Mouse (Mus musculus) neural tube, embryonic 11.5 days (tissue): ENCODE measurements around the gene Fhl3. TPM values are rescaled to one million over a fixed set of nuclear protein-coding genes. Genes with fewer than 3 reads are reported as not detected.
A peak's percentile ranks its signal among the peaks of the same experiment; 100 is the strongest.

Experiments
- ATAC-seq: fragments of 200-750 bp; cut with Nextera tagmentation; 2 replicates; pipeline ENCODE4 v1.8.0; 2017; ENCODE audit warnings: moderate number of reproducible peaks, mild to moderate bottlenecking, moderate TSS enrichment, moderate library complexity; ENCODE audit not compliant: insufficient read depth, low FRiP score, low TSS enrichment
- DNase-seq: peaks from one replicate; pipeline ENCODE4 v3.0.0-alpha.2; 2015; ENCODE audit warnings: low spot score
- H3K27ac ChIP-seq: fragments of 300-500 bp; sonication (generic); 2 replicates; pipeline ENCODE4 v1.5.1; 2014; ENCODE audit warnings: low read depth, mild to moderate bottlenecking, low read length
- H3K27me3 ChIP-seq: fragments of 300-500 bp; sonication (generic); 2 replicates; pipeline ENCODE4 v1.6.1; 2014; ENCODE audit warnings: mild to moderate bottlenecking, low read length, mixed read lengths; ENCODE audit not compliant: control insufficient read depth, insufficient read depth
- H3K36me3 ChIP-seq: fragments of 300-500 bp; sonication (generic); 2 replicates; pipeline ENCODE4 v1.6.1; 2014; ENCODE audit warnings: mild to moderate bottlenecking, low read length, moderate library complexity, mixed read lengths; ENCODE audit not compliant: control insufficient read depth, insufficient read depth
- H3K4me1 ChIP-seq: fragments of 300-500 bp; sonication (generic); 2 replicates; pipeline ENCODE4 v1.6.1; 2014; ENCODE audit warnings: low read length, mixed read lengths; ENCODE audit not compliant: control insufficient read depth, insufficient read depth
- H3K4me2 ChIP-seq: fragments of 300-500 bp; sonication (generic); 2 replicates; pipeline ENCODE4 v1.6.1; 2014; ENCODE audit warnings: low read depth, mild to moderate bottlenecking, moderate library complexity
- H3K4me3 ChIP-seq: fragments of 300-500 bp; sonication (generic); 2 replicates; pipeline ENCODE4 v1.5.1; 2014; ENCODE audit warnings: low read depth, low read length
- H3K9ac ChIP-seq: fragments of 300-500 bp; sonication (generic); 2 replicates; pipeline ENCODE4 v1.6.1; 2014; ENCODE audit warnings: mild to moderate bottlenecking, low read length
- H3K9me3 ChIP-seq: fragments of 300-500 bp; sonication (generic); 2 replicates; pipeline ENCODE4 v1.6.1; 2016; ENCODE audit warnings: low read length; ENCODE audit not compliant: control insufficient read depth
- WGBS: fragments of 180-500 bp; shearing (Covaris S2); extraction: QIAGEN DNeasy Blood & Tissue Kit; methylation state at CpG from one replicate; pipeline ENCODE4 v1.1.7; 2014; 5-methylcytosine and 5-hydroxymethylcytosine counted together
- polyA plus RNA-seq: library from polyadenylated mRNA; unstranded; fragments of >200 nt; fragmentation: Nextera tagmentation; extraction: Ambion mirVana; gene quantifications from 2 replicates; pipeline ENCODE4 v1.2.1, GENCODE M21; 2014

Gene Fhl3
- polyA plus RNA-seq, 1 experiment from 2014 or later: 6.2 TPM

DNA sequence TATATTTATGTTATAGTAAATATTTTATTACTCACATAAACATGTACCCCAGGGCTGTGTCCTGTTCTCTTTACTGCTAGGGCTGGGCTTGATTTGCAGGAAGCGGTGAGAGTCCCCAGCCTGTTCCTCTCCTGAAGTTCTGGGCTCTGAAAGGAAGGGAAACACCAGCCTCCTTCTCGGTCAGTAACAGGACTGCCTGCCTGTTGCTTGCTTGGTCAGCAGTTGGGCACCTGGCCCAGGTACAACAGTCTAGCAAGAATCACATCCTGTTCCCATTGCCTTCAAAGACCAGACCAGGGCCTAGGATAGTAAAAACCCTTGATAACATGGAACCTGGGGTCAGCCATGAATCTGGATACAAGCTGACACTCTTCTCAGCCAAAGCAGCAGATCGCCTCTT, 39.9 kb upstream of the Fhl3 start:
- H3K36me3 ChIP-seq: no peaks in the 10 kb centered on the region
- H3K9me3 ChIP-seq: no peaks in the 10 kb centered on the region
- H3K4me3 ChIP-seq: peak overlapping the region; percentile 17
- H3K4me1 ChIP-seq: peaks cover 21% of the 10 kb centered on the region
- ATAC-seq (no peak), DNase-seq (no peak)
- peak overlapping the region; percentile 36 for H3K4me2 ChIP-seq
- H3K27ac ChIP-seq: no peak overlapping the region
- H3K9ac ChIP-seq: no peak overlapping the region
- WGBS: 46% methylated on average over 3 of the region's 3 CpGs
- peaks cover 75% of the 10 kb centered on the region for H3K27me3 ChIP-seq

DNA sequence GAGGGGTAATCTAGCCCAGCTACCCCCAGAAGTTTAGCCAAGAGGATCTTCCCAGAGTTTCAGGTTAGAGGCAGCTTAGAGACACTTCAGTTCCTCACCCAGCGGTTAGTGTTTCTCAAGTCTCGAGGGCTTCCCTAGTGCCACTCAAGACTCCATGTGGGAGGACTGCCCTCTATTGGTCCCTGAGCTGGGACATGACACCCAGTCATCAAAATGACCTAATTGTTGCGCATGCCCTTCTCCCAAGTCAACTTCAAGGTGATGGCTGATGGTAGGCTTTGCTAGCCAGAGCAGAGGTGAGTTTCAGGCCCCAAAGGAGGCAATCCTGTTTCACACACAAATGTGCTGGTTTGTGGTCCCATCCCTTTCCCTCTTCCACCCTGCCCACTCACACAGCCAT, 37.5 kb upstream of the Fhl3 start:
- ATAC-seq: no peak
- Histone ChIP-seq H3K4me1 (peaks cover 26% of the 10 kb centered on the region), H3K9me3 (no peaks in the 10 kb centered on the region), H3K36me3 (no peaks in the 10 kb centered on the region), H3K4me3 (no peak overlapping the region), H3K27me3 (peaks cover 64% of the 10 kb centered on the region), H3K27ac (no peak overlapping the region), H3K9ac (no peak overlapping the region), H3K4me2 (0 out of 2 replicates have a peak overlapping the region, but pooled peaks have one; percentile 5)
- 53% methylated on average over 3 of the region's 3 CpGs for WGBS
- no peak for DNase-seq

DNA sequence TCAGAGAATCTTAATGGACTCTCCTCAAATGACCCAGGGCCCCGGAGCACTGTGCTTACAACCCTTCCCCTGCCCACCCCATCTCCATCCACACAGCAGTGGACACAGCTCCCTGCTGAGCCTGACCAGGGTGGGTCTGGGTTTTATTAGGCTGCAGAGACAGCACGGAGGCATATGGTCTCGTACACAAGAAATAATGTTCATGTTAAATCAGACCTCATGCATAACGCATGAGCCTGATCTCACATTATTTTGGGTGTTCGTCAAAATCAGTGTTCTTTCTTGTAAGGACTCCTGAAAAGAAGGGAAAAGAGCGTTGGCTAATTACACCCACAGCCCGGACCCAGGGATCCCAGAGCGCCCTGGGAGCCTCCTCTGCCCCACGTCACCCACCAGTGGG, 36.3 kb upstream of the Fhl3 start:
- H3K9me3 ChIP-seq: no peaks in the 10 kb centered on the region
- ATAC-seq (no peak), DNase-seq (peak; percentile 24)
- peaks cover 26% of the 10 kb centered on the region for H3K4me1 ChIP-seq
- no peaks in the 10 kb centered on the region for H3K36me3 ChIP-seq
- H3K27ac ChIP-seq: no peak overlapping the region
- WGBS: 51% methylated on average over 9 of the region's 9 CpGs
- H3K9ac ChIP-seq: no peak overlapping the region
- no peak overlapping the region for H3K4me3 ChIP-seq
- peaks cover 55% of the 10 kb centered on the region for H3K27me3 ChIP-seq
- 0 out of 2 replicates have a peak overlapping the region, but pooled peaks have one; percentile 12 for H3K4me2 ChIP-seq

DNA sequence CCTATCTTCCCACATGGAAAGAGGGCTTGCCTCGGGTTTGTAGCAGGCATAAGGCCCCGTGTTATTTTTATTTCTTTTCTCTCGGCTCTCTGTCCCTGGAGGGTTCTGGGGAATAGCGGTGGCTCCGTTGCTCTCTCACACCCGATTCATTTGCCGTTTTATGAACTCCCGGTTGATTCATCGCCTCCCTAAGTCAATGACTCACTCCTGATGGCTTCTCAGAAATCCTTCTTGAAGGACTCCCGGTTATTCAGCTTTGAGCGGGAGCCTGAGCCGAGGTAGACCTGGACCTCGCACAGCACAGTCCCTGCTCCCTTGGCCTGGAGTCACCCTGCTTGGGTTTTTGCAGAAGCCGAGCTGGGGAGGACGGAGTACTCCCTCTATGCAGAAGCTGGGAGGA, 35.9 kb upstream of the Fhl3 start:
- Histone ChIP-seq H3K27me3 (peaks cover 50% of the 10 kb centered on the region), H3K36me3 (no peaks in the 10 kb centered on the region), H3K4me1 (peaks cover 22% of the 10 kb centered on the region), H3K9me3 (no peaks in the 10 kb centered on the region), H3K4me3 (no peak overlapping the region), H3K9ac (no peak overlapping the region), H3K27ac (no peak overlapping the region), H3K4me2 (0 out of 2 replicates have a peak overlapping the region, but pooled peaks have one; percentile 12)
- WGBS: 67% methylated on average over 15 of the region's 15 CpGs
- no peak for ATAC-seq
- DNase-seq: no peak

DNA sequence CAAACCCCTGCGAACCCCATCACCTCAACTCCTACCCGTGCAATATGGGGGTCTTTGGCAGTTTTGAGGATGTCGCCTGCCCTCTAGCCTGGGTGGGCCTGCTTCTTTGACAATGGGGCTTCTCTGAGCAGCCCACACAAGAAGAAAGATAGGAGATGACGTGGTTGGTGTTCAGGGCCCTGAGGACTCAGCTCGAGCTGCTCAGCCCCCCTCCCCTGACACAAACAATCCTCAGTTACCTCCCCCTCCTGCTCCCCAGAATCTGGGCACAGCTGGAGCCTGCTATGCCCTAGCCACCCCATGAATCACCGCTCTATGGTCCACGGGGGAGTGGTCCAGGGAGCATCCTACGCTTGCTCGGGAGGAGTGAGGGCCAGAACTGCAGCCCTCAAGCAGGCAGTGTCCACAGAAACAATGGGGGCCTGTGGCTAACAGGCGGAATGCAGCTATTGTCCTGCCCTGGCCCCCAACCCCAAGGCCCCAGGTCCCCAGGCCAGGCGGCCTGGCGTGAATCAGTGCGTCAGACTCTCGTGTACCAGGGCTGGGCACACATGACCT, 32.9 kb upstream of the Fhl3 start:
- Histone ChIP-seq H3K27me3 (peaks cover 38% of the 10 kb centered on the region), H3K4me2 (peak overlapping the region; percentile 22; the same call in 1 of the 2 replicates), H3K9me3 (no peaks in the 10 kb centered on the region), H3K36me3 (no peaks in the 10 kb centered on the region), H3K9ac (peak overlapping the region; percentile 32; the same call in 1 of the 2 replicates), H3K4me3 (no peak overlapping the region), H3K4me1 (peaks cover 32% of the 10 kb centered on the region), H3K27ac (peak overlapping the region; percentile 90)
- DNase-seq (peak; percentile 56), ATAC-seq (peak; percentile 64)
- 14% methylated on average over 14 of the region's 14 CpGs for WGBS

DNA sequence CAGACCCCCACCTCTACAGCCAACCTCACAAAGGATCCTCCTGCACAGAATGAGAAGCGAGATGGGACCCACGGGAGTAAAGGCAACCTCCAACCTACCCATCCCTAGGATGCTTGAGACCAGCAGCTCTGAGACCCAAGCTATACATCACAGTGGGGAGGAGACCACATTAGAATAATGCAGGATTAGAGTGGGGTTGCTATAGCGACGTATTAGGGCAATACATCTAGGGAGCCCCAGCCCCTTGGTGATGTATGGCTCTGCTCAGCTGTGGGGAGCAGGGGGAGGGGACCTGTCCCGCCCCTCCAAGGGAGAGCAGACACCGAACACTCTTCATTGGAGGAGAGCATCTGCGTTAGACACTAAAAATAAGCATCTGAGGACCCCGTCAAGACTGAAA, 32.4 kb upstream of the Fhl3 start:
- DNase-seq: peak; percentile 72
- H3K4me1 ChIP-seq: peaks cover 37% of the 10 kb centered on the region
- peaks cover 36% of the 10 kb centered on the region for H3K27me3 ChIP-seq
- no peaks in the 10 kb centered on the region for H3K9me3 ChIP-seq
- WGBS: 4% methylated on average over 8 of the region's 8 CpGs
- H3K4me2 ChIP-seq: peak overlapping the region; percentile 22; the same call in 1 of the 2 replicates
- no peak overlapping the region; the same call in 1 of the 2 replicates for H3K4me3 ChIP-seq
- H3K36me3 ChIP-seq: no peaks in the 10 kb centered on the region
- H3K9ac ChIP-seq: peak overlapping the region; percentile 32; the same call in 1 of the 2 replicates
- H3K27ac ChIP-seq: peak overlapping the region; percentile 90
- ATAC-seq: peak; percentile 81

DNA sequence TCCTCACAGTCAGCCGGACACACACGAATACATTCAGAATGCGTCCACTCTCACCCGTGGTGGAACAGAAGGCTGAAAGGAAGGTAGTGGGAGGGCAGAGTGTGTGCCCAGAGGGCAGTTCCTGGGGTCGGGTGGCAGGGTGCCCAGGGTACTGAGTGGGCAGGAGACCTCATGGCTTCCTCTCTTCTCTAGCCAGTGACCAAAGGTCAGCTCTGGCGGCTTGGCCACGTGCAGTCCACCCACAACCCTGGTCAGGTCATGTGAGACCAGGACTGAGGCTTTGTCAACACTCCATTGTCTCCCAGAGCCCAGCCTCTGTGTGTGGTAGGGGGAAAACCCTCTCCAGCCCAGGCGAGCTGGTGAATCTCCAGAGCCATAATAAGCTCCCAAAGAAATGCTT, 30.3 kb upstream of the Fhl3 start:
- Histone ChIP-seq H3K4me3 (no peak overlapping the region), H3K36me3 (no peaks in the 10 kb centered on the region), H3K9ac (no peak overlapping the region), H3K27ac (no peak overlapping the region), H3K27me3 (peaks cover 33% of the 10 kb centered on the region), H3K4me1 (peaks cover 34% of the 10 kb centered on the region), H3K4me2 (no peak overlapping the region), H3K9me3 (no peaks in the 10 kb centered on the region)
- DNase-seq (peak; percentile 11), ATAC-seq (no peak)
- 70% methylated on average over 8 of the region's 8 CpGs for WGBS

DNA sequence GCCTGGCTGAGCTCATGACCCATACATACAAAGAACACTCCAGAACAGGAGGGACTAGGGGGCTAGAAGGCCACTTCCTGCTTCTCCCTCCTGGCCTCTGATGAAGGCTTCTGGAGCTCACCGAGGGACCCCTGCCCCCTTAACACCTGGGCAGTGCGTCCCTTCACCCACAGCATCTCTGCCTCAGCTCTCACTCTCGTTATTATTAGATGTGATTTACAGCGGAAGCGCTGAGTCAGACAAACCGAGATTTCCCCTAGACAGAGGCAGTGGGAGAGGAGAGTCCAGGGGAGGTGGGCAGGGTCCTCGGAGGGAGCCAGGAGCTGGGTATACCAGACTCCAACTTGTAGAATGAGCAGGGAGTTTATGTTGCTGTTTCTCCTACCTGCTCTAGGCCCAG, 28.9 kb upstream of the Fhl3 start:
- Histone ChIP-seq H3K9me3 (no peaks in the 10 kb centered on the region), H3K4me3 (no peak overlapping the region), H3K4me1 (peaks cover 34% of the 10 kb centered on the region), H3K36me3 (no peaks in the 10 kb centered on the region), H3K27ac (no peak overlapping the region), H3K27me3 (peaks cover 29% of the 10 kb centered on the region), H3K9ac (no peak overlapping the region), H3K4me2 (no peak overlapping the region; the same call in 1 of the 2 replicates)
- peak; percentile 13 for DNase-seq
- no peak for ATAC-seq
- 32% methylated on average over 7 of the region's 7 CpGs for WGBS
